Mouse (Mus musculus): ENCODE results near the gene Stxbp3. TPM values are rescaled to one million over a fixed set of nuclear protein-coding genes. Genes with fewer than 3 reads are reported as not detected.
A peak's percentile ranks its signal among the peaks of the same experiment; 100 is the strongest.

The Stxbp3 gene
- polyA plus RNA-seq, 1 experiment from 2014 or later, result 33.8 TPM

DNA sequence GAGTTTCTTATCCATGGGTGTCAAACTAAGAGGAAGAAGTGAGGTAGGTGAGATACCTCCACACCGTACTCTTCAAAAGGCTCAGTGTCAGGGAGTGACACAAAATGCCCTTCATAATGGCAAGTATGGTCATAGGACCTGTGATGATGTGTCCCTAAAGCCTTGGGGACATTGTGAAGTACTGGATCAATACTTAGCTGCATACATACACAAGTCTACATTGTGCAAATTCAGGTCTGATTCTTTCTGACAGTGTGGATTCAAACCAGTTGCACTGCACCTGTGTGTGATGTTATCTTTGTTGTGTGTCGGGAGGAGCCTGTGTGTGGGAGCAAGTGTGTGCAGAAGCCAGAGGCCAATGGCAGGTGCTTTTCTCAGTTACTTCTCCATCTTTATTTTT is 10.7 kb upstream of the Stxbp3 start:
- no peaks in the 10 kb centered on the region for H3K36me3 ChIP-seq (ENCODE audit: insufficient read depth)
- TF ChIP-seq CTCF (IDR thresholded peaks at IDR 0.05; ENCODE audit: low read depth), result no peak
- 80% methylated on average over 2 of the region's 2 CpGs for WGBS
- H3K9ac ChIP-seq, result no peak overlapping the region
- H3K4me3 ChIP-seq (ENCODE audit: low read depth, low read length), result no peak overlapping the region
- DNase-seq, result no peak
- H3K27ac ChIP-seq (ENCODE audit: low read depth), result no peak overlapping the region
- H3K4me2 ChIP-seq, result no peak overlapping the region
- no peak for ATAC-seq (ENCODE audit: insufficient read depth)
- H3K9me3 ChIP-seq (ENCODE audit: low read depth, low read length), result no peaks in the 10 kb centered on the region
- H3K4me1 ChIP-seq (ENCODE audit: insufficient read depth), result peaks cover 20% of the 10 kb centered on the region; the same call in 1 of the 2 replicates
- no peaks in the 10 kb centered on the region for H3K27me3 ChIP-seq (ENCODE audit: insufficient read depth, low read length)

DNA sequence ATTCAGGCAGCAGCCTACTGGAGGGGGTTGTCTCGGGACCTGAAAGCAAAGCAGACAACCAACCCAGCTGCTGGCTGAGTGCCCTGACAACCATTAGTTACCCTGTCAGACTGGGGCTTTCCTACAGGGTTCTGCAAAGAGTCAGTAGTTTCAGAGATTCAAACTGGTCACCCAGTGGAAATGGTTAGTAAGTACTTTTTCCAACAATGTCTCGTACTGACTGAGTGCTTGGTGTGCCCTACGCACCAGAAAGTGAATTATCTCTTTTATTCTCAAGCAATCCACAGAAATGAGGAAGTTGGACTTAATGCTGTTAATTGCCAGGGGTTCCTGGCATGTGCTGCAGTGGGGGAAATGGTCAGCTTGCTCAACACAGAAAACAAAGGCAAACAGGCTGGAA is 10.2 kb upstream of the Stxbp3 start:
- H3K27me3 ChIP-seq (ENCODE audit: insufficient read depth, low read length), result no peaks in the 10 kb centered on the region
- no peak overlapping the region for H3K4me2 ChIP-seq
- no peak for TF ChIP-seq CTCF (IDR thresholded peaks at IDR 0.05; ENCODE audit: low read depth)
- DNase-seq (peak; percentile 89), ATAC-seq (ENCODE audit: insufficient read depth) (peak; percentile 72; the same call in 1 of the 2 replicates)
- H3K4me3 ChIP-seq (ENCODE audit: low read depth, low read length), result no peak overlapping the region
- no peaks in the 10 kb centered on the region for H3K36me3 ChIP-seq (ENCODE audit: insufficient read depth)
- H3K27ac ChIP-seq (ENCODE audit: low read depth), result no peak overlapping the region
- H3K9me3 ChIP-seq (ENCODE audit: low read depth, low read length), result no peaks in the 10 kb centered on the region
- H3K9ac ChIP-seq, result no peak overlapping the region
- H3K4me1 ChIP-seq (ENCODE audit: insufficient read depth), result peaks cover 14% of the 10 kb centered on the region; the same call in 1 of the 2 replicates
- 45% methylated on average over 3 of the region's 3 CpGs for WGBS

DNA sequence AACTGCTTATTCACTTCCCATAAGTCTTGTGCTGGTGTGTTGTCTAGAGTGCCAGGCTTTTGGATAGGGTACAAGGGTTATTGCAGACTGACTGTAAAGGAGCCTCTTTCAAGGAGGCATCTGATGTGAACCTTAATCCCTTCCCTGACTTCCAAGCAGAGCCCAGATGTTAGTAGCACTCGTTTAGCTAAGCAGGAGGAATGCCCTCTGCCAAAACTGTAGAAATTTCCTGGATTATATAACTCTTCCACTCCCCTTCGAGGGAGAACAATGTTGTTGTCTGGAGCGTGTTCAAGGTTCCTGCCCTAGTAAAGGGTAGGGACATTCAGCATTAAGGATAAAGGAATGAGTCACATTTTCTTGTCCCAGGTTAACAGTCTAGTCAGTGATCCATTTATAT is 6.3 kb upstream of the Stxbp3 start:
- no peak for TF ChIP-seq CTCF (IDR thresholded peaks at IDR 0.05; ENCODE audit: low read depth)
- Histone ChIP-seq H3K9ac (no peak overlapping the region), H3K4me3 (ENCODE audit: low read depth, low read length) (no peak overlapping the region), H3K27me3 (ENCODE audit: insufficient read depth, low read length) (no peaks in the 10 kb centered on the region), H3K4me2 (no peak overlapping the region), H3K9me3 (ENCODE audit: low read depth, low read length) (no peaks in the 10 kb centered on the region), H3K4me1 (ENCODE audit: insufficient read depth) (0 out of 2 replicates have a peak, but pooled peaks cover 6% of the 10 kb centered on the region), H3K27ac (ENCODE audit: low read depth) (no peak overlapping the region), H3K36me3 (ENCODE audit: insufficient read depth) (no peaks in the 10 kb centered on the region)
- no peak for DNase-seq
- no peak for ATAC-seq (ENCODE audit: insufficient read depth)
- 56% methylated on average over 3 of the region's 3 CpGs for WGBS

DNA sequence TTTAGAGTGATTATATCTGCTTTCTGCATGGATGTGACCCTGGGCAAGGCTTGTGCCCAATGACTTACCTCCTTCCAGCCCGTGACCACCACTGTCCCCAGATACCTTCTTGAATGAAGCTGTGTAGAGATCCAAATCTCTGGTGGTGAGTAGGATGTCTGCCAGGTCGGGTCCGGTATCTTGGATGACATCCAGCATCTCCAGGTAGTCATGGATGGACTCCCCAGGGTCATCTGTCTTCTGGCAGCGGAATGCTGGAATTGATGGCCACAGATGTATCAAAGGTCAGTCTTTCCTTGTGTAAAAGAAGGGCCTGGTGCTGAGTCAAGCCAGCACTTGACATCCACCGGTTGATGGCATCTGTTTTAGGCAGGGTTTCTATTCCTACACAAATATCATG is 4.2 kb upstream of the Stxbp3 start:
- no peaks in the 10 kb centered on the region for H3K9me3 ChIP-seq (ENCODE audit: low read depth, low read length)
- no peak overlapping the region for H3K4me3 ChIP-seq (ENCODE audit: low read depth, low read length)
- H3K4me2 ChIP-seq, result no peak overlapping the region
- H3K27ac ChIP-seq (ENCODE audit: low read depth), result no peak overlapping the region
- ATAC-seq (ENCODE audit: insufficient read depth) (no peak), DNase-seq (no peak)
- no peaks in the 10 kb centered on the region for H3K36me3 ChIP-seq (ENCODE audit: insufficient read depth)
- 73% methylated on average over 5 of the region's 5 CpGs for WGBS
- no peaks in the 10 kb centered on the region for H3K4me1 ChIP-seq (ENCODE audit: insufficient read depth)
- TF ChIP-seq CTCF (IDR thresholded peaks at IDR 0.05; ENCODE audit: low read depth), result no peak
- H3K9ac ChIP-seq, result no peak overlapping the region
- no peaks in the 10 kb centered on the region for H3K27me3 ChIP-seq (ENCODE audit: insufficient read depth, low read length)

DNA sequence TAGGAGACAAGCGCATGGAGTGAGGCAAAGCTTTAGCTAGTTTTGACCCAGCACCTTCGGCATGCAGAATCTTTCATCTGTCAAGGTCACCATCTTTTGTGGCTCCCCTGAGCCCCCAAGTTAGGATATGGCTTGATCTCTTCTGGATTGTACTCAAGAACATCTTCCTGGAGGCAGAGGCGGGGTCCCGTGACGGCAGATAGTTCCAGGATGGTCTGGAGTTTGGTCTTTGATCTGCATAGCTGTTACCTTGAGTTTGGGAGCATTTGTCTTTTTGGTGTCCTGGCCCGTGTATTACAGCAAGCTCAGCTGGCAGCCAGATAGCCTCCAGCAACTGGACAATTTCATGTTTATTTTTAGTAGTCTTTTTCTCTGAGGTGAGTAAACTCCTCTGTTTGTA is 3.7 kb upstream of the Stxbp3 start:
- no peak for DNase-seq
- no peak overlapping the region for H3K27ac ChIP-seq (ENCODE audit: low read depth)
- no peaks in the 10 kb centered on the region for H3K36me3 ChIP-seq (ENCODE audit: insufficient read depth)
- no peak for ATAC-seq (ENCODE audit: insufficient read depth)
- no peak overlapping the region for H3K9ac ChIP-seq
- no peak overlapping the region for H3K4me3 ChIP-seq (ENCODE audit: low read depth, low read length)
- H3K4me2 ChIP-seq, result no peak overlapping the region
- no peak for TF ChIP-seq CTCF (IDR thresholded peaks at IDR 0.05; ENCODE audit: low read depth)
- WGBS, result 80% methylated on average over 6 of the region's 6 CpGs
- H3K4me1 ChIP-seq (ENCODE audit: insufficient read depth), result peaks cover 2% of the 10 kb centered on the region; the same call in 1 of the 2 replicates
- no peaks in the 10 kb centered on the region for H3K9me3 ChIP-seq (ENCODE audit: low read depth, low read length)
- H3K27me3 ChIP-seq (ENCODE audit: insufficient read depth, low read length), result no peaks in the 10 kb centered on the region

DNA sequence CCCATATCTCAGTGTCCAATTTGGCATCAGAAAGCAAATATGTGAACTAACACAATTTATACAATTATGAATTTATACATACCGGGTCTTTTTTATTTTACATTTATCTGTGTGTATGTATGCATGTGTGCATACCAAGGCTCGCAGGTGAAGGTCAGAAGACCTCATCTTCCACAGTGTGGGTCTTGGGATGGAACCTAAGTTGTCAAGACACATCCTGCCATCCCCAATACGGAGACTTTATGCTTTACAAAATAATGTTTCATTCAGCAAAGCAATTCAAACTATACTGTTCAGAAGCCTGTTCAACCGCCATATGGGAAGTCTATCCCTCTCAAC is 359 bp upstream of the Stxbp3 start:
- Histone ChIP-seq H3K4me1 (ENCODE audit: insufficient read depth) (peaks cover 3% of the 10 kb centered on the region; the same call in 1 of the 2 replicates), H3K4me3 (ENCODE audit: low read depth, low read length) (no peak overlapping the region), H3K36me3 (ENCODE audit: insufficient read depth) (0 out of 2 replicates have a peak, but pooled peaks cover 6% of the 10 kb centered on the region), H3K27ac (ENCODE audit: low read depth) (no peak overlapping the region), H3K4me2 (no peak overlapping the region), H3K9me3 (ENCODE audit: low read depth, low read length) (no peaks in the 10 kb centered on the region), H3K9ac (no peak overlapping the region), H3K27me3 (ENCODE audit: insufficient read depth, low read length) (no peaks in the 10 kb centered on the region)
- no peak for DNase-seq
- no peak for TF ChIP-seq CTCF (IDR thresholded peaks at IDR 0.05; ENCODE audit: low read depth)
- WGBS, result 55% methylated on average over 4 of the region's 4 CpGs
- peak; percentile 50 for ATAC-seq (ENCODE audit: insufficient read depth)

DNA sequence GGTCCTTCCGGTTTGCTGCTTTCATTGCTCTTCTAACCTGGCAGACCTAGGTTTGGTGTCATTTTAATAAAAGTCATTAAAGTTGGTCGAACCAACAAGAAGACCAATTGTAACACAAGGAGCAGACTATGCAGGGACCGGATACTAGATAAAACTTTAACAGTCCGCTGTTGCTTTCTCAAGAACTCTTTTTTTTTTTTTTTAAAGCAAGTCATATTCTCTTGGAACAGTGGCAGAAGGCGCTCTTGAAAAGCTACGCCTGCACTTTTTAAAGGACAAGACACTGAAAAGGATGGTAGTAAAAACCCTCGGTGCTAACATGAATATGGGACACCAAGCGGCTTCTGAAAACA is 703 bp downstream of the Stxbp3 start:
- peak overlapping the region; percentile 73 for H3K4me2 ChIP-seq
- peak overlapping the region; percentile 79 for H3K4me3 ChIP-seq (ENCODE audit: low read depth, low read length)
- 0 out of 2 replicates have a peak, but pooled peaks cover 6% of the 10 kb centered on the region for H3K36me3 ChIP-seq (ENCODE audit: insufficient read depth)
- DNase-seq (no peak), ATAC-seq (ENCODE audit: insufficient read depth) (no peak)
- TF ChIP-seq CTCF (IDR thresholded peaks at IDR 0.05; ENCODE audit: low read depth), result no peak
- no peaks in the 10 kb centered on the region for H3K27me3 ChIP-seq (ENCODE audit: insufficient read depth, low read length)
- H3K9me3 ChIP-seq (ENCODE audit: low read depth, low read length), result no peaks in the 10 kb centered on the region
- WGBS, result 4% methylated on average over 8 of the region's 8 CpGs
- H3K4me1 ChIP-seq (ENCODE audit: insufficient read depth), result peaks cover 3% of the 10 kb centered on the region; the same call in 1 of the 2 replicates
- H3K9ac ChIP-seq, result peak overlapping the region; percentile 68
- peak overlapping the region; percentile 88 for H3K27ac ChIP-seq (ENCODE audit: low read depth)

DNA sequence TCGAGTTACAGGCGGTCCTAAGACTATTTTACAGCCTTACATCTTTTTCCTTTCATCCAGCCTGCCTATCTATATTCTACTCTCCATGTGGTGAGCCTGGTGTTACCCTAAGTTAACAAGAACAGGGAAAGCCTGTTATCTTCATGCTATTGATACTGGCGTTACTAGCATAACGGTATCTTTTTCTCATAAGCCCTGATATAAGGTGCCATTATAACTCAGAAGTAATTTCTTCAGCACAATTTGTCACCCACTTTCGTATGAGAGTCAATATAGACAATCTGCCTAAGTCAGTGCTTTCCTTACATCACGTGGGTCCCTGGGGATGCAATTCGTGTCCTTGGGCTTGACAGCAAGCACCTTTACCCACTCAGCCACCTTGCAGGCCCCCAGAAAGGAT is 1.3 kb downstream of the Stxbp3 start:
- H3K27me3 ChIP-seq (ENCODE audit: insufficient read depth, low read length), result no peaks in the 10 kb centered on the region
- WGBS, result 76% methylated on average over 7 of the region's 7 CpGs
- H3K4me1 ChIP-seq (ENCODE audit: insufficient read depth), result peaks cover 3% of the 10 kb centered on the region; the same call in 1 of the 2 replicates
- no peak for DNase-seq
- no peak overlapping the region for H3K27ac ChIP-seq (ENCODE audit: low read depth)
- peak overlapping the region; percentile 68; the same call in 1 of the 2 replicates for H3K9ac ChIP-seq
- no peak for ATAC-seq (ENCODE audit: insufficient read depth)
- peak overlapping the region; percentile 73 for H3K4me2 ChIP-seq
- 0 out of 2 replicates have a peak, but pooled peaks cover 6% of the 10 kb centered on the region for H3K36me3 ChIP-seq (ENCODE audit: insufficient read depth)
- TF ChIP-seq CTCF (IDR thresholded peaks at IDR 0.05; ENCODE audit: low read depth), result no peak
- no peaks in the 10 kb centered on the region for H3K9me3 ChIP-seq (ENCODE audit: low read depth, low read length)
- H3K4me3 ChIP-seq (ENCODE audit: low read depth, low read length), result peak overlapping the region; percentile 79

All from lung, embryonic 14.5 days (tissue).